Mouse (Mus musculus) MEL (cell line): ENCODE data around the gene Sgk1. TPM values are rescaled to one million over a fixed set of nuclear protein-coding genes. Genes with fewer than 3 reads are reported as not detected.

Experiments used
- DNase-seq: peaks from one replicate; pipeline ENCODE4 v3.0.0; 2011; ENCODE audit warnings: low read depth, low spot score
- H3K27ac ChIP-seq: 2 replicates; pipeline ENCODE4 v1.5.1; 2012; ENCODE audit warnings: low read depth, mild to moderate bottlenecking, control low read depth, low read length, moderate library complexity; ENCODE audit not compliant: control insufficient read depth
- H3K27me3 ChIP-seq, 2 experiments: fragments of 150-350 bp in 1 of 2; sonication (generic) in 1 of 2; 2 replicates each; pipeline ENCODE4 v1.6.1; 2012; ENCODE audit warnings: low read length in 2 of 2, mild to moderate bottlenecking in 2 of 2, improper control_type of control experiment in 1 of 2, moderate library complexity in 1 of 2; ENCODE audit not compliant: insufficient read depth in 2 of 2, control insufficient read depth in 1 of 2
- H3K36me3 ChIP-seq, 2 experiments: 2 replicates each; pipeline ENCODE4 v1.6.1; 2012 to 2014; ENCODE audit warnings: low read length in 2 of 2, improper control_type of control experiment in 1 of 2, inconsistent platforms in 1 of 2, mild to moderate bottlenecking in 1 of 2; ENCODE audit not compliant: insufficient read depth in 2 of 2, control insufficient read depth in 1 of 2
- H3K4me1 ChIP-seq, 2 experiments: fragments of 150-350 bp in 1 of 2; sonication (generic) in 1 of 2; 2 replicates each; pipeline ENCODE4 v1.6.1; 2012; ENCODE audit warnings: low read length in 2 of 2, improper control_type of control experiment in 1 of 2, mild to moderate bottlenecking in 1 of 2; ENCODE audit not compliant: insufficient read depth in 2 of 2, control insufficient read depth in 1 of 2
- H3K4me3 ChIP-seq, 2 experiments: fragments of 150-350 bp in 1 of 2; sonication (generic) in 1 of 2; 2 replicates each; pipeline ENCODE4 v1.5.1; 2012; ENCODE audit warnings: low read depth in 2 of 2, low read length in 2 of 2, mild to moderate bottlenecking in 2 of 2, moderate library complexity in 2 of 2, control low read depth in 1 of 2, improper control_type of control experiment in 1 of 2; ENCODE audit not compliant: control insufficient read depth in 1 of 2, insufficient read depth in 1 of 2
- H3K79me2 ChIP-seq: 2 replicates; pipeline ENCODE4 v1.6.1; 2012; ENCODE audit warnings: mild to moderate bottlenecking, low read length, moderate library complexity; ENCODE audit not compliant: control insufficient read depth, poor library complexity, insufficient read depth
- H3K9ac ChIP-seq: 2 replicates; pipeline ENCODE4 v1.6.1; 2012; ENCODE audit warnings: low read depth, mild to moderate bottlenecking, control low read depth, low read length, moderate library complexity; ENCODE audit not compliant: control insufficient read depth, poor library complexity, severe bottlenecking
- H3K9me3 ChIP-seq: fragments of 150-350 bp; sonication (generic); replicated peaks from 2 replicates; pipeline ENCODE4 v1.6.1; 2012; ENCODE audit warnings: mild to moderate bottlenecking, low read length, improper control_type of control experiment, moderate library complexity; ENCODE audit not compliant: insufficient read depth
- CHD2 ChIP-seq: IDR thresholded peaks from 2 replicates; pipeline ENCODE4 v1.6.1; 2011; ENCODE audit warnings: low read length, improper control_type of control experiment
- CTCF ChIP-seq, 3 experiments: IDR thresholded peaks in 2 of 3; conservative IDR thresholded peaks in 1 of 3; 2 replicates each; pipeline ENCODE4 v1.5.1; 2011 to 2012; ENCODE audit warnings: low read length in 3 of 3, low read depth in 2 of 3, mild to moderate bottlenecking in 2 of 3, improper control_type of control experiment in 1 of 3, inconsistent platforms in 1 of 3, mixed read lengths in 1 of 3, moderate library complexity in 1 of 3; ENCODE audit not compliant: control insufficient read depth in 1 of 3, insufficient read depth in 1 of 3, poor library complexity in 1 of 3, severe bottlenecking in 1 of 3
- E2F4 ChIP-seq: IDR thresholded peaks from 2 replicates; pipeline ENCODE4 v1.6.1; 2011; ENCODE audit warnings: low read depth, low read length, improper control_type of control experiment, borderline replicate concordance
- ELF1 ChIP-seq: IDR thresholded peaks from 2 replicates; pipeline ENCODE4 v1.6.1; 2014; ENCODE audit warnings: low read depth, mild to moderate bottlenecking, inconsistent platforms, low read length, improper control_type of control experiment, moderate library complexity
- EP300 ChIP-seq, 2 experiments: IDR thresholded peaks; 2 replicates each; pipeline ENCODE4 v1.6.1; 2011; ENCODE audit warnings: improper control_type of control experiment in 2 of 2, low read length in 2 of 2, low read depth in 1 of 2, mild to moderate bottlenecking in 1 of 2
- KAT2A ChIP-seq: conservative IDR thresholded peaks from 2 replicates; pipeline ENCODE4 v1.6.1; 2012; ENCODE audit warnings: low read depth, low read length, improper control_type of control experiment, inconsistent platforms
- MAX ChIP-seq: IDR thresholded peaks from 2 replicates; pipeline ENCODE4 v1.6.1; 2011; ENCODE audit warnings: low read length, improper control_type of control experiment
- MAZ ChIP-seq: IDR thresholded peaks from 2 replicates; pipeline ENCODE4 v1.6.1; 2012; ENCODE audit warnings: low read depth, mild to moderate bottlenecking, inconsistent platforms, low read length, improper control_type of control experiment
- MEF2A ChIP-seq: IDR thresholded peaks from 2 replicates; pipeline ENCODE4 v1.6.1; 2014; ENCODE audit warnings: low read depth, mild to moderate bottlenecking, inconsistent platforms, low read length, improper control_type of control experiment; ENCODE audit not compliant: poor library complexity, insufficient replicate concordance, severe bottlenecking; ENCODE audit errors: extremely low read depth
- MYB ChIP-seq: IDR thresholded peaks from 2 replicates; pipeline ENCODE4 v1.6.1; 2011; ENCODE audit warnings: mild to moderate bottlenecking, low read depth, low read length, improper control_type of control experiment
- MYC ChIP-seq: IDR thresholded peaks from 2 replicates; pipeline ENCODE4 v1.6.1; 2011; ENCODE audit warnings: low read depth, mild to moderate bottlenecking, low read length, improper control_type of control experiment, moderate library complexity
- NELFE ChIP-seq: IDR thresholded peaks from 2 replicates; pipeline ENCODE4 v1.6.1; 2011; ENCODE audit warnings: low read depth, low read length, improper control_type of control experiment
- NRF1 ChIP-seq: IDR thresholded peaks from 2 replicates; pipeline ENCODE4 v1.6.1; 2014; ENCODE audit warnings: low read depth, mild to moderate bottlenecking, inconsistent platforms, low read length, improper control_type of control experiment, moderate library complexity; ENCODE audit not compliant: poor library complexity, insufficient read depth, severe bottlenecking
- POLR2A ChIP-seq, 2 experiments: IDR thresholded peaks; 2 replicates each; pipeline ENCODE4 v1.6.1; 2011 to 2012; ENCODE audit warnings: low read length in 2 of 2, mild to moderate bottlenecking in 2 of 2, control low read depth in 1 of 2, improper control_type of control experiment in 1 of 2, low read depth in 1 of 2, moderate library complexity in 1 of 2; ENCODE audit not compliant: control insufficient read depth in 1 of 2, insufficient read depth in 1 of 2, poor library complexity in 1 of 2
- RCOR1 ChIP-seq: IDR thresholded peaks from 2 replicates; pipeline ENCODE4 v1.6.1; 2012; ENCODE audit warnings: low read depth, mild to moderate bottlenecking, inconsistent platforms, low read length, improper control_type of control experiment
- SMC3 ChIP-seq: IDR thresholded peaks from 2 replicates; pipeline ENCODE4 v1.6.1; 2011; ENCODE audit warnings: low read depth, low read length, improper control_type of control experiment
- TAL1 ChIP-seq: IDR thresholded peaks from 2 replicates; pipeline ENCODE4 v1.6.1; 2012; ENCODE audit warnings: mild to moderate bottlenecking, inconsistent platforms, low read length, moderate library complexity, mixed read lengths
- ZC3H11A ChIP-seq: IDR thresholded peaks from 2 replicates; pipeline ENCODE4 v1.6.1; 2012; ENCODE audit warnings: low read depth, mild to moderate bottlenecking, inconsistent platforms, low read length, improper control_type of control experiment
- ZKSCAN1 ChIP-seq: IDR thresholded peaks from 2 replicates; pipeline ENCODE4 v1.6.1; 2012; ENCODE audit warnings: low read depth, mild to moderate bottlenecking, inconsistent platforms, low read length, improper control_type of control experiment, moderate library complexity
- ZNF384 ChIP-seq: IDR thresholded peaks from 2 replicates; pipeline ENCODE4 v1.6.1; 2012; ENCODE audit warnings: low read depth, mild to moderate bottlenecking, inconsistent platforms, low read length, improper control_type of control experiment
- polyA plus RNA-seq, 2 experiments: library from polyadenylated mRNA; stranded (reverse) in 1 of 2; unstranded in 1 of 2; fragments of >175 nt in 1 of 2; fragments of >200 nt in 1 of 2; gene quantifications; 2 replicates each; pipeline versions ENCODE4 v1.2.1 to v1.2.4; 2012; ENCODE audit warnings: low replicate concordance in 2 of 2, low read depth in 1 of 2; ENCODE audit not compliant: insufficient read length in 2 of 2, insufficient read depth in 1 of 2, missing spikeins in 1 of 2
- total RNA-seq: library from RNA; depleted of rRNA; stranded (reverse); fragments of 300-350 nt; gene quantifications from 2 replicates; pipeline ENCODE4 v1.2.3, GENCODE M21; 2012

Sgk1 gene
- total and polyA plus RNA-seq, 3 experiments, result 1.6 to 3.2 TPM; not detected in 1

DNA sequence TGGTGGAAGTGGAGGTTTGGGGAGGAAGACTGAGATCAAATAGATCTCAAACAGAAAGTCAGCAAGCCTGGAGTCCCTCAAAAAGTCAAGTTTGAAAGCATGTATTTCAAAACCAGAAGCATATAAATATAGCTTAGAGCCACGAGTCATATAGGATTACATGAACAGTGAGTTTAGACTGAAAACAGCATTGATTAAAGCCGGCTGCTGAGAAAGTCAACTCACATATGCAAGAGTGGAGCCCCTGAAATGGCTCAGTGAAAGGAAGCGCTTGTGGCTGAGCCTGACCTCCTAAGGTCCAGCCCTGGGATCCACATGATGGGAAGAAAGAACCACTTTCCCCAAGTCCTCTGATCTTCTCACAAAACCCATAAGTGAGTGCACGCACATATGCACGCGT, 38.7 kb upstream of the Sgk1 start:
- Histone ChIP-seq H3K4me3 (no peak overlapping the region), H3K4me1 (peaks cover 0 to 7% of the 10 kb centered on the region in 2 experiments; a peak in 2 of 4 replicates), H3K27ac (no peak overlapping the region), H3K27me3 (no peaks in the 10 kb centered on the region), H3K9ac (no peak overlapping the region), H3K9me3 (no peaks in the 10 kb centered on the region), H3K36me3 (peaks cover 0 to 3% of the 10 kb centered on the region in 2 experiments; a peak in 1 of 4 replicates), H3K79me2 (no peaks in the 10 kb centered on the region)
- DNase-seq, result no peak
- TF ChIP-seq E2F4 (no peak), KAT2A (no peak), TAL1 (no peak), SMC3 (no peak), NRF1 (no peak), POLR2A (IDR thresholded peaks at IDR 0.05; ENCODE audit: control insufficient read depth in 1 of 2, insufficient read depth in 1 of 2, low read depth in 1 of 2, low read length in 2 of 2, poor library complexity in 1 of 2) (no peak), ZNF384 (no peak), MAZ (no peak), CHD2 (no peak), CTCF (IDR thresholded peaks at IDR 0.05 in 2 of 3, conservative IDR thresholded peaks at IDR 0.05 in 1 of 3; ENCODE audit: control insufficient read depth in 1 of 3, insufficient read depth in 1 of 3, low read depth in 2 of 3, low read length in 3 of 3, poor library complexity in 1 of 3, severe bottlenecking in 1 of 3) (no peak), MAX (no peak)

DNA sequence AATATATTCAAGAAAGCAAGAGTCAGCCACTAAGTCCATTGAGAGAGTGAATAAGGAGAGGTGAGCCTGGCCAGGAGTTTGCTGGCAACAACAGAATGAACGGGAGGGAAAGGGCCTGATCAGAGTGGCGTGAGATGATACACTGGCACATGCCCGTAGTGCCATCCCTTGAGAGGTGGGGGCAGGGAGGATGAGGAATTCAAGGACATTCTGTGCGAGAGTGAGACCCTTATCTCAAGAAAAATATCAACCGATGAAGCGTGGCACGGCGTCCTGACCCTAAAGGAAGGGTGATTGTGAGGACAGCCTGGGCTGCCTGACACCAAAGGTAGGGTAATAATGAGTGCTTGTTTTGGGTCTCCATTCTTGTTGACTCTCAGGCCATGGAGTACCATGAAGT, 38.1 kb upstream of the Sgk1 start:
- Histone ChIP-seq H3K9ac (no peak overlapping the region), H3K4me1 (peaks cover 0 to 7% of the 10 kb centered on the region in 2 experiments; a peak in 2 of 4 replicates), H3K36me3 (peaks cover 0 to 3% of the 10 kb centered on the region in 2 experiments; a peak in 1 of 4 replicates), H3K27ac (no peak overlapping the region), H3K79me2 (no peaks in the 10 kb centered on the region)
- TF ChIP-seq MEF2A, result no peak
- TF ChIP-seq, all 39 proteins: peak for 0
- H3K27me3 ChIP-seq, result no peaks in the 10 kb centered on the region
- H3K9me3 ChIP-seq, result no peaks in the 10 kb centered on the region
- DNase-seq, result no peak
- H3K4me3 ChIP-seq, result no peak overlapping the region

DNA sequence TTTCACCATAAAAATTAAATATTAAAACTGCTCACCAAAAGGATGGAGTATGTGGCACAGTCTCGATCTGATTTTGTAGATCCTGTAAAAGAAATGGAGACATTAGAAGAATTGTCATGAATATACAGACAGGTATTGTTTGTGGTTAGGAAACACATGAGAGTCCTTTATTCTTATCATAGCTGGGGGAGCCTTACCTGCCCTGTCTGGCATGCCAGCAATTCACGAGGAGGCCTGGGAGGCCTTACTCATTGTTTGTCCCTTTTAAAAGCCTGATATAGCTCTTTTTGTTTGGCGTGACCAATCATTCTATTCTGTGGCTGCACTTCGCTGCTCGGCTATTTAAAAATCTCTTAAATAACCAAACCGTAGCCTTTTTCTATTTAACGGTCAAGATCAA, 37.6 kb upstream of the Sgk1 start:
- H3K36me3 ChIP-seq, result peaks cover 0 to 3% of the 10 kb centered on the region in 2 experiments; a peak in 1 of 4 replicates
- TF ChIP-seq ELF1, result no peak
- no peak for TF ChIP-seq RCOR1
- TF ChIP-seq ZC3H11A, result no peak
- TF ChIP-seq SMC3, result no peak
- no peak for TF ChIP-seq EP300 (IDR thresholded peaks at IDR 0.05; ENCODE audit: low read depth in 1 of 2, low read length in 2 of 2)
- no peak for TF ChIP-seq MYB
- TF ChIP-seq TAL1, result no peak
- TF ChIP-seq E2F4, result no peak
- TF ChIP-seq ZKSCAN1, result no peak
- no peak for TF ChIP-seq MYC
- no peak for TF ChIP-seq POLR2A (IDR thresholded peaks at IDR 0.05; ENCODE audit: control insufficient read depth in 1 of 2, insufficient read depth in 1 of 2, low read depth in 1 of 2, low read length in 2 of 2, poor library complexity in 1 of 2)
- no peak for TF ChIP-seq NELFE
- TF ChIP-seq NRF1, result no peak
- TF ChIP-seq MEF2A, result no peak
- no peaks in the 10 kb centered on the region for H3K9me3 ChIP-seq
- no peak overlapping the region for H3K4me3 ChIP-seq
- no peak for DNase-seq
- H3K4me1 ChIP-seq, result peaks cover 0 to 7% of the 10 kb centered on the region in 2 experiments; a peak in 2 of 4 replicates
- H3K79me2 ChIP-seq, result no peaks in the 10 kb centered on the region
- H3K9ac ChIP-seq, result no peak overlapping the region
- no peak overlapping the region for H3K27ac ChIP-seq
- H3K27me3 ChIP-seq, result no peaks in the 10 kb centered on the region
